Mouse (Mus musculus): ENCODE results near the gene Dmbt1. TPM values are rescaled to one million over a fixed set of nuclear protein-coding genes. Genes with fewer than 3 reads are reported as not detected.

Dmbt1 gene
- polyA plus RNA-seq (2012; fragmentation: generic; extraction: Trizol) = not detected
- long read RNA-seq, experiment 1 = 0 reads
- long read RNA-seq, experiment 2 = 0 reads

DNA sequence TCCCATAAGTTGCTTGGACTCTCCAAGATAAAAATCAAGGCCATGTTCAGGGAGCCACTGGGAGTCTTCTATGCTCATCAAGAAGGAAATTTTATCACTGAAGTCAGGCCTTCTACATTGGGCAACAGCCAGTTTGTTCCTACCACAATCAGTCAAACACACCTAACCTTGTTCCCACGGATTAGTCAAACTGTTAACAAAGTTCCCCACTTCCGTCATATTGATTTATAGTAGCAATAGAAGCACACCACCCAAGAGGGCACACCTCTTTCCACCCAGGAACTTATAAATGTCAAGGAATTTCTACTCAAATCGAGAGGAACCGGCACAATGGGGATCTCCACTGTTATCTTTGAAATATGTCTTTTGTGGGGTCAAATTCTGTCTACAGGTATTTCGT is at the start of gene Dmbt1:
Gene Dmbt1 (plus strand): TSS at position 299 of the 400 bp plus-strand sequence.
- Histone ChIP-seq H3ac (ENCODE audit: control insufficient read depth, insufficient read length, low read depth) (no peak within 1 kb of the TSS), H3K36me3 (ENCODE audit: control insufficient read depth, insufficient read depth) (no peaks in the 10 kb centered on the region), H3K27me3 (ENCODE audit: control insufficient read depth, insufficient read depth, insufficient read length) (peaks cover 3% of the 10 kb centered on the region), H3K79me2 (ENCODE audit: control insufficient read depth, insufficient read depth) (no peaks in the 10 kb centered on the region), H3K79me3 (ENCODE audit: low read depth) (no peaks in the 10 kb centered on the region), H3K4me3 (ENCODE audit: insufficient read depth, poor library complexity, severe bottlenecking) (no peak within 1 kb of the TSS)
- TF ChIP-seq FOSL1 (IDR thresholded peaks at IDR 0.05; ENCODE audit: insufficient read depth, low read length, poor library complexity, severe bottlenecking) (no peak), CTCF (IDR thresholded peaks at IDR 0.05; ENCODE audit: control insufficient read depth, insufficient read depth, insufficient read length) (no peak), MAX (IDR thresholded peaks at IDR 0.05) (no peak), CEBPB (IDR thresholded peaks at IDR 0.05; ENCODE audit: low read depth) (no peak), MYOD1 (IDR thresholded peaks at IDR 0.05; ENCODE audit: control insufficient read depth, insufficient read length, low read depth) (no peak), USF1 (IDR thresholded peaks at IDR 0.05; ENCODE audit: low read depth) (no peak), MYOG (IDR thresholded peaks at IDR 0.05; ENCODE audit: control insufficient read depth, extremely low read depth, insufficient read length) (no peak)

GRCm38 (mm10) chr7:130982371-130982770 is 49.5 kb upstream of the Dmbt1 start:
- Histone ChIP-seq H3K36me3 (ENCODE audit: control insufficient read depth, insufficient read depth) (peaks cover 36% of the 10 kb centered on the region), H3K4me3 (ENCODE audit: insufficient read depth, poor library complexity, severe bottlenecking) (no peak overlapping the region), H3ac (ENCODE audit: control insufficient read depth, insufficient read length, low read depth) (no peak overlapping the region), H3K79me2 (ENCODE audit: control insufficient read depth, insufficient read depth) (no peaks in the 10 kb centered on the region), H3K79me3 (ENCODE audit: low read depth) (no peaks in the 10 kb centered on the region), H3K27me3 (ENCODE audit: control insufficient read depth, insufficient read depth, insufficient read length) (no peaks in the 10 kb centered on the region)
- TF ChIP-seq MAX (IDR thresholded peaks at IDR 0.05) (peak; percentile 43), MYOD1 (IDR thresholded peaks at IDR 0.05; ENCODE audit: control insufficient read depth, insufficient read length, low read depth) (no peak), CEBPB (IDR thresholded peaks at IDR 0.05; ENCODE audit: low read depth) (peak; percentile 6), MYOG (IDR thresholded peaks at IDR 0.05; ENCODE audit: control insufficient read depth, extremely low read depth, insufficient read length) (no peak)

GRCm38 (mm10) chr7:130982881-130983280 is 49.0 kb upstream of the Dmbt1 start:
- no peaks in the 10 kb centered on the region for H3K79me3 ChIP-seq (ENCODE audit: low read depth)
- H3K79me2 ChIP-seq (ENCODE audit: control insufficient read depth, insufficient read depth) = no peaks in the 10 kb centered on the region
- peaks cover 36% of the 10 kb centered on the region for H3K36me3 ChIP-seq (ENCODE audit: control insufficient read depth, insufficient read depth)
- H3K4me3 ChIP-seq (ENCODE audit: insufficient read depth, poor library complexity, severe bottlenecking) = no peak overlapping the region
- no peaks in the 10 kb centered on the region for H3K27me3 ChIP-seq (ENCODE audit: control insufficient read depth, insufficient read depth, insufficient read length)
- H3ac ChIP-seq (ENCODE audit: control insufficient read depth, insufficient read length, low read depth) = no peak overlapping the region
- TF ChIP-seq CEBPB (IDR thresholded peaks at IDR 0.05; ENCODE audit: low read depth) = no peak
- TF ChIP-seq FOSL1 (IDR thresholded peaks at IDR 0.05; ENCODE audit: insufficient read depth, low read length, poor library complexity, severe bottlenecking) = no peak
- TF ChIP-seq CTCF (IDR thresholded peaks at IDR 0.05; ENCODE audit: control insufficient read depth, insufficient read depth, insufficient read length) = no peak
- no peak for TF ChIP-seq MYOD1 (IDR thresholded peaks at IDR 0.05; ENCODE audit: control insufficient read depth, insufficient read length, low read depth)

DNA sequence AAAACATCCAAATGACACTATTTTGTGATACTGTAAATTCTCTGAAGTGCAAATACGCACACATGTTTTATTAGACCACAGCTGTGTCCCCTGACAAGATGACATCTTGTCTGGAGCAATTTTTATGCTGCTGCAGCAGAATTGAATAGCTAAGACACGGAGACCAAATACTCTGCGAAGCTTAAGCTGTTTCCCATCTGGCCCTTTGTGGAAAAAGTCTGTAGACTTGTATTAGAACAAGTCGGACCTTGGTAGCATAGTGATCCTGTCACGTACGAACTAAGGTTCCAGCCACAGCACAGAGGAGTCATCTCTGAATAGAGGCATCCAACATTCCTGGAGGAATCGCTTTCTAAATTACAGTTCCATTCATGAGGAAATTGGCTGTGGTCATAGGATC is 47.6 kb upstream of the Dmbt1 start:
- Histone ChIP-seq H3K27me3 (ENCODE audit: control insufficient read depth, insufficient read depth, insufficient read length) (no peaks in the 10 kb centered on the region), H3K79me2 (ENCODE audit: control insufficient read depth, insufficient read depth) (no peaks in the 10 kb centered on the region), H3K79me3 (ENCODE audit: low read depth) (no peaks in the 10 kb centered on the region), H3K36me3 (ENCODE audit: control insufficient read depth, insufficient read depth) (peaks cover 32% of the 10 kb centered on the region), H3ac (ENCODE audit: control insufficient read depth, insufficient read length, low read depth) (no peak overlapping the region), H3K4me3 (ENCODE audit: insufficient read depth, poor library complexity, severe bottlenecking) (no peak overlapping the region)
- TF ChIP-seq MYOG (IDR thresholded peaks at IDR 0.05; ENCODE audit: control insufficient read depth, extremely low read depth, insufficient read length) = no peak

GRCm38 (mm10) chr7:130985193-130985592 is 46.7 kb upstream of the Dmbt1 start:
- no peak overlapping the region for H3ac ChIP-seq (ENCODE audit: control insufficient read depth, insufficient read length, low read depth)
- no peak overlapping the region for H3K4me3 ChIP-seq (ENCODE audit: insufficient read depth, poor library complexity, severe bottlenecking)
- no peak for TF ChIP-seq MYOD1 (IDR thresholded peaks at IDR 0.05; ENCODE audit: control insufficient read depth, insufficient read length, low read depth)
- TF ChIP-seq MYOG (IDR thresholded peaks at IDR 0.05; ENCODE audit: control insufficient read depth, extremely low read depth, insufficient read length) = no peak
- no peak for TF ChIP-seq CEBPB (IDR thresholded peaks at IDR 0.05; ENCODE audit: low read depth)
- TF ChIP-seq CTCF (IDR thresholded peaks at IDR 0.05; ENCODE audit: control insufficient read depth, insufficient read depth, insufficient read length) = no peak
- no peak for TF ChIP-seq USF1 (IDR thresholded peaks at IDR 0.05; ENCODE audit: low read depth)
- no peak for TF ChIP-seq FOSL1 (IDR thresholded peaks at IDR 0.05; ENCODE audit: insufficient read depth, low read length, poor library complexity, severe bottlenecking)
- TF ChIP-seq MAX (IDR thresholded peaks at IDR 0.05) = no peak
- no peaks in the 10 kb centered on the region for H3K79me3 ChIP-seq (ENCODE audit: low read depth)
- no peaks in the 10 kb centered on the region for H3K79me2 ChIP-seq (ENCODE audit: control insufficient read depth, insufficient read depth)
- no peaks in the 10 kb centered on the region for H3K27me3 ChIP-seq (ENCODE audit: control insufficient read depth, insufficient read depth, insufficient read length)
- H3K36me3 ChIP-seq (ENCODE audit: control insufficient read depth, insufficient read depth) = peaks cover 29% of the 10 kb centered on the region

DNA sequence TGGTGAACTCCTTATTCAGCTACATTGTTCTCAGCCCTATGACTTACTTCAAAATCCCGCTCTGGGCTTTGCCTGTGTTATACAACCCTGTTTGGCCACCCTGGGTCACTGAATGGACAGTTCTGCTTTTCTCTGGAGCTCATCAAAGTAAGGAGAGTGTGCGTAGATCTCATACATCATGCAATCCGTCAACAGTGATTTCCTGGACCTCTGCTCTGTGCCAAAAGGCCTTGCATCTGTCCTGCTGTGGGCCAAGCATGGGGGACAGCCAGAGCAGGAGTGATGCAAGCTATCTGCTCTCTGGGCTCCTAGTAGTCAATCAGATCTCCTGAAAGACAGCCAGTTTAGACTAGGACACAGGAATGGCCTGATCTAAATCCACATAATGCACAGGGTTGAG is 46.1 kb upstream of the Dmbt1 start:
- H3K79me2 ChIP-seq (ENCODE audit: control insufficient read depth, insufficient read depth) = no peaks in the 10 kb centered on the region
- no peak for TF ChIP-seq CEBPB (IDR thresholded peaks at IDR 0.05; ENCODE audit: low read depth)
- TF ChIP-seq USF1 (IDR thresholded peaks at IDR 0.05; ENCODE audit: low read depth) = no peak
- TF ChIP-seq MAX (IDR thresholded peaks at IDR 0.05) = no peak
- no peak for TF ChIP-seq MYOD1 (IDR thresholded peaks at IDR 0.05; ENCODE audit: control insufficient read depth, insufficient read length, low read depth)
- TF ChIP-seq CTCF (IDR thresholded peaks at IDR 0.05; ENCODE audit: control insufficient read depth, insufficient read depth, insufficient read length) = no peak
- TF ChIP-seq MYOG (IDR thresholded peaks at IDR 0.05; ENCODE audit: control insufficient read depth, extremely low read depth, insufficient read length) = no peak
- no peak for TF ChIP-seq FOSL1 (IDR thresholded peaks at IDR 0.05; ENCODE audit: insufficient read depth, low read length, poor library complexity, severe bottlenecking)
- H3ac ChIP-seq (ENCODE audit: control insufficient read depth, insufficient read length, low read depth) = no peak overlapping the region
- peaks cover 29% of the 10 kb centered on the region for H3K36me3 ChIP-seq (ENCODE audit: control insufficient read depth, insufficient read depth)
- H3K4me3 ChIP-seq (ENCODE audit: insufficient read depth, poor library complexity, severe bottlenecking) = no peak overlapping the region
- H3K79me3 ChIP-seq (ENCODE audit: low read depth) = no peaks in the 10 kb centered on the region
- no peaks in the 10 kb centered on the region for H3K27me3 ChIP-seq (ENCODE audit: control insufficient read depth, insufficient read depth, insufficient read length)

Data from C2C12 (cell line).